Mouse (Mus musculus) lung, adult 2 months (tissue): ENCODE data around the gene Gm20662. TPM values are rescaled to one million over a fixed set of nuclear protein-coding genes. Genes with fewer than 3 reads are reported as not detected.

Source experiments
- DNase-seq: peaks from one replicate; pipeline ENCODE4 v3.0.0; 2022
- H3K4me1 ChIP-seq: fragments of 200-500 bp; 2 replicates; pipeline ENCODE4 v1.6.1; 2011; ENCODE audit warnings: low read length; ENCODE audit not compliant: control insufficient read depth, insufficient read depth
- H3K4me3 ChIP-seq: fragments of 200-500 bp; replicated peaks from 2 replicates; pipeline ENCODE3; 2011; ENCODE audit warnings: low read depth, mild to moderate bottlenecking, control low read depth, low read length; ENCODE audit errors: extremely low read depth
- CTCF ChIP-seq: fragments of 200-500 bp; IDR thresholded peaks from 2 replicates; pipeline ENCODE4 v1.5.1; 2011; ENCODE audit warnings: mild to moderate bottlenecking, low read length, control low read depth; ENCODE audit not compliant: insufficient read depth
- POLR2A ChIP-seq: fragments of 200-500 bp; IDR thresholded peaks from 2 replicates; pipeline ENCODE4 v1.6.1; 2011; ENCODE audit warnings: low read depth, mild to moderate bottlenecking, control low read depth, low read length, borderline replicate concordance; ENCODE audit errors: extremely low read depth
- WGBS: fragments of 180-500 bp; shearing (Covaris S2); methylation state at CpG from one replicate; pipeline ENCODE4 v1.1.7; 2018; 5-methylcytosine and 5-hydroxymethylcytosine counted together
- polyA plus RNA-seq: library from polyadenylated mRNA; depleted of rRNA; stranded (reverse); fragments of >200 nt; gene quantifications from 2 replicates; pipeline ENCODE4 v1.2.3, GENCODE M21; 2012

Gm20662 gene
- polyA plus RNA-seq, 1 experiment = 11.5 TPM

DNA sequence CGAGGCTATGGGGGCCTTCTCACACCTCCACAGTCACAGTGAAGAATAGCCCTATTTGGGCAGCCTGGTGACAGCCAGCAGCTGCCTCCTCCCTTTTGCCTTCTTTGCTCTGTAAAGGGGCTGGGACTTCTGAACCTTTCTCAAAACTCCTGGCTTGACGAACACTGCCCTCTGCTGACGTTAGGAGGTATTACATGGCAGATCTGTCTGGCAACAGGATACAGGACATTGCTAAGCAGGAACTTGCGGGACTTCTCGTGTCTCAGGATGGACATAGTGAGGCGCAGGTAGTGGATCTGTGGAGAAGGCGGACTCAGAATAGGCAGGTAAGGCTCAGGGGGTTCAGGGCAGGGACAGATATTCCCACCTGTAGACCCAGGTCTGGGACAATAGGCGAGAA, 71.8 kb downstream of the Gm20662 start:
- Histone ChIP-seq H3K4me3 (no peak overlapping the region), H3K4me1 (no peaks in the 10 kb centered on the region)
- peak; percentile 80 for DNase-seq
- no peak for TF ChIP-seq POLR2A
- peak; percentile 83 for TF ChIP-seq CTCF
- 18% methylated on average over 8 of the region's 8 CpGs for WGBS

DNA sequence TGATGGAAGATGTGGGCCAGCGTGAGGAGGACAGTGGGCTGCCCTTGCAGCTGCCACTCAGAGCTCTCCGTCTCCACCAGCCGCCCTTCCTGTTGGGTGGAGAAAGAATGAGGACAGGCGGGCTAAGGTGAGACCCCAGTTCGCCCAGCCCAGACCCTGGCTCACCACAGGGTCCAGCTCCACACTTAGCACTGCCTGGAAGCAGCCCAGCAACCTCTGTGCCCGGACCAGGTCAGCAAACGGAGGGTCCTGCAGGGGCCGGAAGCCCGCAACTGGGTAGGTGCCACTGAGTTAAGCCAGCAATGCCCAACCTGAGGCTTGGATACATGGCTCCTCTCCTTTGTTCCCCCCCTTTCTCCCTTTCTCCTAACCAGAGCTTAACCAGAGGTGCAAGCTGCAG, 72.9 kb downstream of the Gm20662 start:
- no peak for TF ChIP-seq POLR2A
- TF ChIP-seq CTCF = no peak
- DNase-seq = no peak
- Histone ChIP-seq H3K4me1 (no peaks in the 10 kb centered on the region), H3K4me3 (no peak overlapping the region)
- WGBS = 91% methylated on average over 9 of the region's 9 CpGs

DNA sequence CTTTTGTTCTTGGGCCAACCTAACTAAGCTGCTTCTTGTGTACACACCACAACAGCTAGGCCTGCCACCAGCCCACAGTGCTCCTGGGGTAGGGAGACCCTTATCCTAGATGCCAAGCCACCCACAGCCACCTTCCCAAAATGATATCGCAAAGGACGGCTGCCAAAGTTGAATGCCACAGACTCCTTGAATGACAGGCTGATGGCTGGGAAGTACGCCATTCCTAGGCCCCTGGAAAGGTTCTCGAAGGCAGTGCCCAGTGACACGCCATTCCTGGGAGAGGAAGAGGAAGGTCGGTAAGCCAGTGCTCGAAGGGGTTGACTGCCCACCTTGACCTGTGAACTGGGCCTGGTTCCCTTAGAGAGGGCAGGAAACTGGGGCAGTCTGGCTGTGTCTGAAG, 73.4 kb downstream of the Gm20662 start:
- TF ChIP-seq CTCF = no peak
- no peak for TF ChIP-seq POLR2A

DNA sequence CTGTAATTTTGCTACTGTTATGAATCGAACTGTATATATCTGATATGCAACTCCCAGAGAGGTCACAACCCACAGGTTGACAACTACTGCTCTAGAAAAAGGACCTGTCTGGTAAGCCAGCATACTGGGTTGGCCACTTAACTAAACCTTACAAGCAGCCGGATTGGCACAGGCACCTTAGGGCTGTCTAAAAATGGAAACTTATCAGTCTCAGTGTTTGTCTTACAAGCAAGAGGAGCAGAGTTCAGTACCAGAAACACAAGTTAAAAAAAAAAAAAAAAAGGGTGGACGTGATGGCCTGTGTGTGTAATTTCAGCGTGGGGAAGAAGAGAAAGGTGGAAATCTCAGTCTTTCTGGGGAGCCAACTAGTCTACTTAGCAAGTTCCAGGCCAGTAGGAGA, 75.7 kb downstream of the Gm20662 start:
- no peak overlapping the region for H3K4me3 ChIP-seq
- WGBS = 63% methylated on average over 4 of the region's 4 CpGs
- TF ChIP-seq CTCF (no peak), POLR2A (no peak)
- no peak for DNase-seq
- no peaks in the 10 kb centered on the region for H3K4me1 ChIP-seq

More for the DNA sequence above, 73.4 kb downstream of the Gm20662 start:
- H3K4me1 ChIP-seq = no peaks in the 10 kb centered on the region
- no peak overlapping the region for H3K4me3 ChIP-seq
- DNase-seq = no peak
- 81% methylated on average over 7 of the region's 7 CpGs for WGBS

DNA sequence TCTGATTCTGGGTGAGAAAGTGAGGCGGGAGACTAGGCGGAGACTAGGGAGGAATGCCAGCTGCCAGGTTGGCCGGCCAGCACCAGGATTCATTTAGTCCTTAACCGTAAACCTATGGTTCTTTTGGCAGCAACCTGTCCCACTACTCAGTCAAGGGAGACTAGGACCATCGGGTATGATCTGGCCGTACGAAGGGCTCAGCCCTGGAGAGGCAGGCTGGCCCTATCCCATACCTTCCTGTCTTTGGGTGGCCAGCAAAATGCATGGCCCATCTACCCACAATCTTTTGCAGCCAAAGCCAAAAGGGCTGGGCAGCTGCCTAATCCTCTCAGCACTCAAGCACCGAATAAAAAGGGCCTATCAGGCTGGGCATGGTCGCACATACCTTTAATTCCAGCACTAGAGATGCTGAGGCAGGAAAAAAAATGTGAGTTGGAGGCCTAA, 76.4 kb downstream of the Gm20662 start:
- TF ChIP-seq POLR2A (no peak), CTCF (no peak)
- no peak for DNase-seq
- WGBS = 59% methylated on average over 9 of the region's 9 CpGs
- Histone ChIP-seq H3K4me1 (no peaks in the 10 kb centered on the region), H3K4me3 (no peak overlapping the region)

DNA sequence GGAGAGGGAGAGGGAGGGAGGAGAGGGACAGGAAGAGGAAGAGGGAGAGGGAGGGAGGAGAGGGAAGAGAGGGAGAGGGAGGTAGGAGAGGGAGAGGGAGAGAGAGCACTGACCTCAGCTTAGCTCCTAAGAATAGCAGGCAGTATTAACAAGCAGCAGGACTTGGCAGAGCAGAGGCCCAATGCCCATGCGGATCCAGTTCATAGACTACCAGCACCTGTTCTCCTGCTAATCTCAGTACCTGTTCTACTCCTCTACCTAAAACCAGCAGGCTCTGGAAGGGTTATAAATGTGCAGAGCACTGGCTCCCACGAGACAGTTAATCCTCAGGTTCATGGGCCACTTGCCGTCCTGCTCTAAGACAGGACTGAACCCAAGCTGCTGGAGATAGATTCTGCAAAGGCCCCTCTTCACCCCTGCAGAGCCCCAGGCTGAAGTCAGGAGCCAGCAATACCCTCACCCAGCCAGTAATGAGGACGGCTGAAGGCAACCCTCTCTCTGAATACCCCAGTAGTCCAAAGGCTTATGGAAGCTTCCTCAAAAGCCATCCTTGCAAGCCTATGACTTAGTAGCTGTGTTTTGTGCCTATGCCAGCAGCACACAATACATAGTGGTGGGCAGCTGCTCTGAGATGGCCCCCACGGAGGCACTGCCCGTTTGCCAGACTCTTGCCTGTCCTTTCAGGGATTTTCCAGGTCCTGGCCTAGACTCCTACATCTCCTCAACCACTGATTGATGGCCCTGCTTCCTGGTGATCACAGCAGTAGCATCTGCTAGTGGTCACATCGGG, 77.2 kb downstream of the Gm20662 start:
- no peak for TF ChIP-seq CTCF
- no peak for TF ChIP-seq POLR2A
- 73% methylated on average over 7 of the region's 7 CpGs for WGBS
- DNase-seq = no peak
- Histone ChIP-seq H3K4me3 (no peak overlapping the region), H3K4me1 (no peaks in the 10 kb centered on the region)

DNA sequence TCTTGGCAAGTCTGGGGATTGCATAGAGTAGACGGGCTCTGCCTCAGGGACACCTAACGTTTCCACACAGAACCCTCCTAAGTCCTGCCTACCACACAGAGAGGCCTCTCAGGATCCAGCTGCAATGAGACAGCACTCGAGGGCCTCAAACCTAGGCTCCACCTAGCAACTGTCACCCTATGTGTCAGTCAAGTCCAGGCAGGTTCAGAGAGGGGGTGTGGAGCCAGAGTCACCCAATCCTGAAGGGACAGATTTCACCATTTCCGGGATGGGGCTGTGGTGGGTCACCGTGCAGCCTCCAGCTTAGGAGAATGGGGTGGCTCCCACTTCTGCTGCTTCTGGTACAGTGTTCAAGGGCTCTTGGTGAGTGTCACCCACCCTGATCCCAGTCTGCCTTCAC, 84.0 kb downstream of the Gm20662 start, which contains the start of gene Mst1:
Gene Mst1, plus strand, starts transcription at position 269 of the 400 bp plus-strand sequence.
- WGBS = 73% methylated on average over 5 of the region's 5 CpGs
- TF ChIP-seq POLR2A = no peak
- no peak for TF ChIP-seq CTCF
- no peak for DNase-seq
- Histone ChIP-seq H3K4me3 (peak within 1 kb of the TSS; percentile 79), H3K4me1 (peaks cover 3% of the 10 kb centered on the region; the same call in 1 of the 2 replicates)

DNA sequence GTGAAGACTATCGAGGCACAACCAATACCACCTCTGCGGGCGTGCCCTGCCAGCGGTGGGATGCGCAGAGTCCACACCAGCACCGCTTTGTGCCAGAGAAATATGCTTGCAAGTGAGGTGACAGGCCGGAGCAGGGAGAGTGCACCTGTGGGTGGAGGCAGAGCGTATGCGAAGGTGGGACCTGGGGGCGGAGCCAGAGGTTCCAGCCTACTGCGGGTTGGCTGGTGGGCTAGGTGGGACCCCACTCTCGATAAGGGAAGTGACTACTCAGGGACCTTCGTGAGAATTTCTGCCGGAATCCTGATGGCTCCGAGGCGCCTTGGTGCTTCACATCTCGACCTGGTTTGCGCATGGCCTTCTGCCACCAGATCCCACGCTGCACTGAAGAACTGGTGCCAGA, 86.4 kb downstream of the Gm20662 start:
- TF ChIP-seq POLR2A = no peak
- no peak for TF ChIP-seq CTCF
- H3K4me3 ChIP-seq = no peak overlapping the region
- no peak for DNase-seq
- WGBS = 8% methylated on average over 19 of the region's 19 CpGs
- peaks cover 3% of the 10 kb centered on the region; the same call in 1 of the 2 replicates for H3K4me1 ChIP-seq

DNA sequence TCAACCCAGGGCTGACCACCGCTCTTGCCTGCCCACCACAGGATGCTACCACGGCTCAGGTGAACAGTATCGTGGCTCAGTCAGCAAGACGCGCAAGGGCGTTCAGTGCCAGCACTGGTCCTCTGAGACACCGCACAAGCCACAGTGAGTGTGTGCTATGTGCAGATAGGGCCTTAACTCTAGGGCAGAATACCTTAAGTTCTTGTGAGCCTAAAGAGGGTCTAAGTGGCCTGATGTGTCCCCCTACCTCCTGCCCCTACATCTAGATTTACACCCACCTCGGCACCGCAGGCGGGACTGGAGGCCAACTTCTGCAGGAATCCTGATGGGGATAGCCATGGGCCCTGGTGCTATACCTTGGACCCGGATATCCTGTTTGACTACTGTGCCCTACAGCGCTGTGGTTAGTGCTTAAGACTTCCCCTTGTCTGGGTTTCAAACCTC, 86.9 kb downstream of the Gm20662 start, which contains the start of gene Rnf123:
Gene Rnf123, minus strand, starts transcription at position 359 of the 444 bp plus-strand sequence.
- H3K4me1 ChIP-seq = peaks cover 3% of the 10 kb centered on the region; the same call in 1 of the 2 replicates
- 25% methylated on average over 12 of the region's 12 CpGs for WGBS
- DNase-seq = no peak
- TF ChIP-seq POLR2A = 0 out of 2 replicates have a peak, but pooled peaks have one; percentile 6
- no peak for TF ChIP-seq CTCF
- no peak within 1 kb of the TSS for H3K4me3 ChIP-seq

DNA sequence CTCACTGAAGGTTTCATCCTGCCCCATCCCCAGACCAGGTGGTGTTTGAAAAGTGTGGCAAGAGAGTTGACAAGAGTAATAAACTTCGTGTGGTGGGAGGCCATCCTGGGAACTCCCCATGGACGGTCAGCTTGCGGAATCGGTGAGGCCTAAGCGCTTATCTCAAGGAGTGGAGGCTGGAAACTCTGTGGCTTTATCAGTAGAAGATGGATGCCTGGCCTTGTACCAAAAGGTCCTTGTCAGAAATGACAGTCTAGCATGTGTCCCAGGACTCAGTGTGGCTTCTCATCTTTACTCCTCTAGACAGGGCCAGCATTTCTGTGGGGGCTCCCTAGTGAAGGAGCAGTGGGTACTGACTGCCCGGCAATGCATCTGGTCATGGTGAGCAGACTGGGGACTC, 87.4 kb downstream of the Gm20662 start:
- peaks cover 3% of the 10 kb centered on the region; the same call in 1 of the 2 replicates for H3K4me1 ChIP-seq

More for the DNA sequence above, 87.4 kb downstream of the Gm20662 start:
- 53% methylated on average over 6 of the region's 6 CpGs for WGBS
- H3K4me3 ChIP-seq = no peak overlapping the region
- no peak for TF ChIP-seq CTCF
- TF ChIP-seq POLR2A = no peak
- no peak for DNase-seq
